Mouse (Mus musculus) brain, embryonic 14.5 days (tissue): ENCODE data around the gene Inka1.

Experiments used
- CTCF ChIP-seq: fragments of 200-500 bp; IDR thresholded peaks from 2 replicates; pipeline ENCODE4 v1.5.1; 2012; ENCODE audit warnings: inconsistent platforms, mild to moderate bottlenecking, moderate library complexity, borderline replicate concordance; ENCODE audit not compliant: insufficient read depth, insufficient read length; ENCODE audit errors: extremely low read depth
- POLR2A ChIP-seq: fragments of 200-500 bp; IDR thresholded peaks from 2 replicates; pipeline ENCODE4 v1.6.1; 2012; ENCODE audit warnings: mild to moderate bottlenecking, inconsistent platforms, borderline replicate concordance; ENCODE audit not compliant: poor library complexity, insufficient read depth, insufficient read length, severe bottlenecking; ENCODE audit errors: extremely low read depth

GRCm38 (mm10) chr9:107993013-107993412, 7.3 kb upstream of the Inka1 start:
- TF ChIP-seq CTCF (no peak), POLR2A (no peak)
